8 mouse cellular contexts compared by ENCODE assay signal in the genomic region with DNA sequence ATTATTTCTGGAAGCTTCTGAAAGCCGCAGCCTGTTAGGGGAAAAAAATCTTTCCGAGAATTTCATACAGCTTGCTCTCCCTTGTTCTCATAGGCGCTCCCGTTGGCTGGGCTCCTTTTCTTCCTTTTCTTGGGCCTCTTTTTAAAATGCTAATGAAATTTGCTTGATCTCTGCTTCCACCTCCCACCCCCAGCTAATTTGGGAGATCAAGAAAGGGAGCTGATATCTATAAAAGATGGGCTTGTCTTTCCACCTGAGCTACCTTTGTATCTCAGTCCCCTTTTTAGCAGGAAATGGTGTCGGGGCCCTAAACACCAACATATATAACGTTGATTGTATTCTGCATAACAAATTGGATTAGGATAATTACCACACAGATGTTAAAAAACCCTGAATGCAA.
DNase-seq lines count a peak whose midpoint lies in the region; ATAC-seq and TF ChIP-seq lines count a peak whose summit lies in the region.

No protein-coding gene starts in this region.

- peak overlapping the region; percentile 51; the same call in 1 of the 2 replicates for H3K4me2 ChIP-seq in liver, postnatal 0 days (ENCODE audit: low read depth, low read length)

- H3K9me3 ChIP-seq in liver, postnatal 0 days (ENCODE audit: low read length), result no peaks in the 10 kb centered on the region

- no peak overlapping the region for H3K27ac ChIP-seq in liver, postnatal 0 days (ENCODE audit: low read depth)

- TF ChIP-seq EP300 in liver, postnatal 0 days (IDR thresholded peaks at IDR 0.05; ENCODE audit: low read depth), result no peak

- no peak overlapping the region for H3K9ac ChIP-seq in liver, postnatal 0 days (replicated peaks)

- no peak overlapping the region for H3K4me3 ChIP-seq in liver, postnatal 0 days (ENCODE audit: low read depth, low read length)

- H3K4me1 ChIP-seq in liver, postnatal 0 days (ENCODE audit: insufficient read depth), result no peaks in the 10 kb centered on the region

- ATAC-seq in CD4-positive, CD25-positive, alpha-beta regulatory T cell, adult 4 months, result peak; percentile 21
- ATAC-seq in liver, postnatal 0 days, result no peak

- no peaks in the 10 kb centered on the region for H3K36me3 ChIP-seq in liver, postnatal 0 days (replicated peaks; ENCODE audit: insufficient read depth, low read length)

- 45% methylated on average over 6 of the region's 6 CpGs for WGBS in liver, postnatal 0 days (ENCODE audit: insufficient replicate concordance)

- no peaks in the 10 kb centered on the region for H3K27me3 ChIP-seq in liver, postnatal 0 days (ENCODE audit: insufficient read depth, low read length)

- DNase-seq in embryo, embryonic 10.5 days (ENCODE audit: low spot score), result peak; percentile 42
- no peak for DNase-seq in embryo, embryonic 10 days (ENCODE audit: low spot score)
- peak; percentile 2 for DNase-seq in forelimb bud, embryonic 11.5 days (ENCODE audit: low read depth, low spot score)
- no peak for DNase-seq in liver, postnatal 0 days
- no peak for DNase-seq in MN1 (ENCODE audit: low spot score)
- no peak for DNase-seq in right cerebral cortex, postnatal 10 days (ENCODE audit: low spot score in 2 of 2)
- no peak for DNase-seq in gastrocnemius, adult 8-10 months (ENCODE audit: low spot score in 2 of 2)

- no peak for TF ChIP-seq CTCF in liver, postnatal 0 days (IDR thresholded peaks at IDR 0.05; ENCODE audit: low read depth)

Comparison
In these comparisons a context has a peak if more than half of its experiments do, and no peak if none do; other contexts are left out.
1. DNase-seq: peak in embryo, embryonic 10.5 days (single experiment) and forelimb bud, embryonic 11.5 days (single experiment); none in embryo, embryonic 10 days (single experiment), liver, postnatal 0 days (single experiment), MN1 (single experiment), right cerebral cortex, postnatal 10 days (0 of 2) and gastrocnemius, adult 8-10 months (0 of 2).